Mouse (Mus musculus): ENCODE measurements around the gene Ciapin1.

- TF ChIP-seq CTCF (IDR thresholded peaks at IDR 0.05; ENCODE audit: low read depth) (peak; percentile 49), EP300 (IDR thresholded peaks at IDR 0.05; ENCODE audit: low read depth) (no peak)
Observed at GRCm38 (mm10) chr8:94785247-94785985, 52.7 kb downstream of the Ciapin1 start.

All from heart, postnatal 0 days (tissue).